Mouse (Mus musculus) limb, embryonic 13.5 days (tissue): ENCODE results near the gene Cyp8b1. TPM values are rescaled to one million over a fixed set of nuclear protein-coding genes. Genes with fewer than 3 reads are reported as not detected.
A peak's percentile ranks its signal among the peaks of the same experiment; 100 is the strongest.

Source experiments
- ATAC-seq: fragments of 200-750 bp; cut with Nextera tagmentation; 2 replicates; pipeline ENCODE4 v1.8.0; 2017; ENCODE audit warnings: low read depth, moderate number of reproducible peaks, moderate TSS enrichment; ENCODE audit not compliant: low FRiP score
- H3K27ac ChIP-seq: fragments of 300-500 bp; sonication (generic); 2 replicates; pipeline ENCODE4 v1.5.1; 2015; ENCODE audit warnings: inconsistent platforms, mild to moderate bottlenecking, moderate library complexity
- H3K27me3 ChIP-seq: fragments of 300-500 bp; sonication (generic); 2 replicates; pipeline ENCODE4 v1.6.1; 2015; ENCODE audit warnings: mild to moderate bottlenecking, inconsistent platforms
- H3K36me3 ChIP-seq: fragments of 300-500 bp; sonication (generic); 2 replicates; pipeline ENCODE4 v1.6.1; 2015; ENCODE audit warnings: inconsistent platforms, mild to moderate bottlenecking, moderate library complexity
- H3K4me1 ChIP-seq: fragments of 300-500 bp; sonication (generic); 2 replicates; pipeline ENCODE4 v1.6.1; 2015; ENCODE audit warnings: inconsistent platforms
- H3K4me2 ChIP-seq: fragments of 300-500 bp; sonication (generic); replicated peaks from 2 replicates; pipeline ENCODE4 v1.6.1; 2015; ENCODE audit warnings: inconsistent platforms, mild to moderate bottlenecking, moderate library complexity
- H3K4me3 ChIP-seq: fragments of 300-500 bp; sonication (generic); 2 replicates; pipeline ENCODE4 v1.5.1; 2015; ENCODE audit warnings: moderate library complexity, mild to moderate bottlenecking, inconsistent platforms
- H3K9ac ChIP-seq: fragments of 300-500 bp; sonication (generic); 2 replicates; pipeline ENCODE4 v1.6.1; 2015; ENCODE audit warnings: mild to moderate bottlenecking, inconsistent platforms
- H3K9me3 ChIP-seq: fragments of 300-500 bp; sonication (generic); 2 replicates; pipeline ENCODE4 v1.6.1; 2016; ENCODE audit warnings: inconsistent platforms
- WGBS: fragments of 180-500 bp; shearing (Covaris S2); methylation state at CpG from one replicate; pipeline ENCODE4 v1.1.7; 2015; 5-methylcytosine and 5-hydroxymethylcytosine counted together
- polyA plus RNA-seq: library from polyadenylated mRNA; unstranded; fragments of >200 nt; fragmentation: Nextera tagmentation; extraction: Ambion mirVana; gene quantifications from 2 replicates; pipeline ENCODE4 v1.2.1, GENCODE M21; 2015

The Cyp8b1 gene
- polyA plus RNA-seq, 1 experiment from 2014 or later = not detected

DNA sequence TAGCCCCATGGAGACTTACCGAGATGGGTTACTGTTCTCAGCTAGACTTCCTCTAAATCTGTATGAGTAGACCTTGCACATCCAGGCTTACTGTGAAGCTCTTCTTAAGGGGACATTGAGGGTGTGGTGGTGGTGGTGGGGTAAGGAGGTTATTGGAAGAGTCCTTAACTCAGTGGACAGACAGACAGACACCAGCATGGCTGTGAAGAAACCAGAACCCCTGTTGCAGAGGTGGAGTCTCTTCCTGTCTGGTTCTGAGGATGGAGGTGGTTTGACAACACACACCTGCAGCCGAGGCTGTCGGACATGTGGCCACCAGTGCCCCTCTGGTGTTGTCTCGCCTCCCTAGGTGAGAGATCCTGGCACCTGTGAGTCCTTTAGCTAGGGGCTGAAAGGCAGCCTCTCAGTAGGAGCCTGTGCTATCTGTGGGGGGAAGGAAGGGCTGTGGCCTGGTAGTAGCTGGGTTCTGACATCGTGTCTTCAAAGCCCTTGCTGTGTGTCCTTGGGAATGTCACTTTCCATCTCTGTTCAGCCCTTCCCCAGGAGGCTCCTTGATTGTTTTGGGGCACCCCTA, 15.7 kb downstream of the Cyp8b1 start:
- no peak overlapping the region for H3K9ac ChIP-seq
- H3K9me3 ChIP-seq = no peaks in the 10 kb centered on the region
- H3K27ac ChIP-seq = no peak overlapping the region
- H3K36me3 ChIP-seq = no peaks in the 10 kb centered on the region
- no peaks in the 10 kb centered on the region for H3K27me3 ChIP-seq
- WGBS = 80% methylated on average over 5 of the region's 5 CpGs
- H3K4me1 ChIP-seq = no peaks in the 10 kb centered on the region
- no peak overlapping the region for H3K4me2 ChIP-seq
- no peak overlapping the region for H3K4me3 ChIP-seq
- no peak for ATAC-seq

DNA sequence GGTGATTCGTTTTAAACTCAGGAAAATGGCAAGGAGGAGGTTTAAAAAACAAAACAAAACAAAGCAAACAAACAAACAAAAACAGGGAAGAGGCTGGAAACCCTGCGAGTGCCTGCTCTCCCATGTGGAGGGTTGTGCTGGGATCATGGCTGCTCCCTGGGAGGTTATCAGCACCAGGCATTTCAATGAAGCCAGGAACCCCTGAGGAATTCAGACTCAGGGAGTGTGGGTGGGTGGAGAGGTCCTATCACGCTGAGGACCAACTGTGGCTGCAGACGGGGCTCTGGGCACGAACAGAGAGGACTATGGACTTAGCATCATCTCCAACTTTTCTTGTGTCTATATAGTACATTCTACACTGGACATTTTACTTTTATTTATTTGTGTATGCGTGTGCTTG, 16.8 kb downstream of the Cyp8b1 start:
- H3K4me2 ChIP-seq = no peak overlapping the region
- H3K27me3 ChIP-seq = no peaks in the 10 kb centered on the region
- no peaks in the 10 kb centered on the region for H3K36me3 ChIP-seq
- no peak overlapping the region for H3K4me3 ChIP-seq
- H3K9me3 ChIP-seq = no peaks in the 10 kb centered on the region
- H3K4me1 ChIP-seq = no peaks in the 10 kb centered on the region
- no peak for ATAC-seq
- H3K27ac ChIP-seq = no peak overlapping the region
- 69% methylated on average over 6 of the region's 6 CpGs for WGBS
- no peak overlapping the region for H3K9ac ChIP-seq

GRCm38 (mm10) chr9:121898245-121898644, 17.9 kb downstream of the Cyp8b1 start, which contains the start of gene Ackr2:
Gene Ackr2 (plus strand): TSS chr9:121898355.
- no peaks in the 10 kb centered on the region for H3K9me3 ChIP-seq
- H3K4me1 ChIP-seq = no peaks in the 10 kb centered on the region
- H3K36me3 ChIP-seq = no peaks in the 10 kb centered on the region
- ATAC-seq = no peak
- no peaks in the 10 kb centered on the region for H3K27me3 ChIP-seq
- H3K4me3 ChIP-seq = no peak within 1 kb of the TSS
- 81% methylated on average over 9 of the region's 9 CpGs for WGBS
- H3K9ac ChIP-seq = no peak within 1 kb of the TSS
- H3K27ac ChIP-seq = no peak within 1 kb of the TSS
- no peak within 1 kb of the TSS for H3K4me2 ChIP-seq

GRCm38 (mm10) chr9:121896820-121897219, 19.3 kb downstream of the Cyp8b1 start:
- WGBS = 80% methylated on average over 4 of the region's 4 CpGs
- H3K4me2 ChIP-seq = no peak overlapping the region
- H3K27me3 ChIP-seq = no peaks in the 10 kb centered on the region
- H3K9ac ChIP-seq = no peak overlapping the region
- H3K4me1 ChIP-seq = no peaks in the 10 kb centered on the region
- H3K4me3 ChIP-seq = no peak overlapping the region
- no peak for ATAC-seq
- H3K36me3 ChIP-seq = no peaks in the 10 kb centered on the region
- H3K9me3 ChIP-seq = no peaks in the 10 kb centered on the region
- H3K27ac ChIP-seq = no peak overlapping the region

- Histone ChIP-seq H3K27ac (no peak overlapping the region), H3K4me1 (peaks cover 7% of the 10 kb centered on the region; the same call in 1 of the 2 replicates), H3K9ac (no peak overlapping the region), H3K4me3 (no peak overlapping the region), H3K4me2 (no peak overlapping the region), H3K9me3 (no peaks in the 10 kb centered on the region), H3K36me3 (no peaks in the 10 kb centered on the region), H3K27me3 (no peaks in the 10 kb centered on the region)
- no peak for ATAC-seq
- WGBS = 65% methylated on average over 7 of the region's 7 CpGs
These were observed 20.6 kb downstream of the Cyp8b1 start for GRCm38 (mm10) chr9:121895392-121895993.

- no peaks in the 10 kb centered on the region for H3K27me3 ChIP-seq
- 77% methylated on average over 7 of the region's 7 CpGs for WGBS
- no peak for ATAC-seq
These were observed 21.7 kb downstream of the Cyp8b1 start for GRCm38 (mm10) chr9:121894447-121894846.

GRCm38 (mm10) chr9:121892057-121892687, 23.9 kb downstream of the Cyp8b1 start:
- H3K27ac ChIP-seq = no peak overlapping the region
- no peak overlapping the region for H3K4me3 ChIP-seq
- ATAC-seq = no peak
- H3K4me2 ChIP-seq = no peak overlapping the region
- H3K9ac ChIP-seq = no peak overlapping the region
- peaks cover 11% of the 10 kb centered on the region; the same call in 1 of the 2 replicates for H3K4me1 ChIP-seq
- WGBS = 84% methylated on average over 12 of the region's 12 CpGs
- no peaks in the 10 kb centered on the region for H3K27me3 ChIP-seq
- H3K36me3 ChIP-seq = no peaks in the 10 kb centered on the region
- no peaks in the 10 kb centered on the region for H3K9me3 ChIP-seq

More at GRCm38 (mm10) chr9:121894447-121894846, 21.7 kb downstream of the Cyp8b1 start:
- no peak overlapping the region for H3K4me3 ChIP-seq
- no peaks in the 10 kb centered on the region for H3K9me3 ChIP-seq
- no peak overlapping the region for H3K9ac ChIP-seq
- H3K27ac ChIP-seq = no peak overlapping the region
- no peak overlapping the region for H3K4me2 ChIP-seq
- no peaks in the 10 kb centered on the region for H3K36me3 ChIP-seq
- peaks cover 11% of the 10 kb centered on the region; the same call in 1 of the 2 replicates for H3K4me1 ChIP-seq

- Histone ChIP-seq H3K4me2 (no peak overlapping the region), H3K27me3 (no peaks in the 10 kb centered on the region), H3K4me1 (peaks cover 11% of the 10 kb centered on the region; the same call in 1 of the 2 replicates), H3K9me3 (no peaks in the 10 kb centered on the region), H3K4me3 (no peak overlapping the region), H3K9ac (no peak overlapping the region), H3K36me3 (no peaks in the 10 kb centered on the region), H3K27ac (no peak overlapping the region)
- whole genome bisulfite sequencing = 88% methylated on average over 9 of the region's 9 CpGs
- ATAC-seq = no peak
These were observed 24.8 kb downstream of the Cyp8b1 start for GRCm38 (mm10) chr9:121891301-121891700.

DNA sequence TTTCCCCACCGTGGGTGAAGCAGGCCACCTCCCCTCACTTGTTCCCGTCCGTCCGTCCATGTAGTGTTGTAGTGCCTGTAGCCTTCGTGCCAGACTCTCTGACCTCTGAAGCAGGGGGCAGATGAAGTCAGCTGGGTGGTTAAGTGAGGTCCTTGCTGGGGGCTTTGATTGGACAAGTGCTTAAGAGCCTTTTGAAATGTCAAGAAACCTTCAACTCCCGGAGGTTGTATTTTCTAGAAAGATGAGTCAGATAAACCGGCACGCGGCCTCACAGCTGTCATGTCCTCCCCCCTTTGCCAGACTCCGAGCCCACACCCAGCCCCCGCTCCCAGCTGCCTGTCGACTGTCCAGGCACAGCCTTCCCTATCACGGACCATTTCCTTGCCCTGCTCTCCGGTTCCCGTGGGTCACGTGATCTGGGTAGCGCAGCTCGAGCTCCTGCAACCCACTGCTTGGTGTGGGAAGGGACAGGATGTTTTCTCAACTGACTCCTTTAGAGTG, 25.6 kb downstream of the Cyp8b1 start:
- Histone ChIP-seq H3K9ac (0 out of 2 replicates have a peak overlapping the region, but pooled peaks have one; percentile 39), H3K27ac (no peak overlapping the region), H3K4me3 (no peak overlapping the region), H3K36me3 (no peaks in the 10 kb centered on the region), H3K27me3 (no peaks in the 10 kb centered on the region), H3K4me1 (peaks cover 11% of the 10 kb centered on the region; the same call in 1 of the 2 replicates), H3K9me3 (no peaks in the 10 kb centered on the region), H3K4me2 (peak overlapping the region; percentile 34)
- WGBS = 31% methylated on average over 18 of the region's 18 CpGs
- no peak for ATAC-seq

DNA sequence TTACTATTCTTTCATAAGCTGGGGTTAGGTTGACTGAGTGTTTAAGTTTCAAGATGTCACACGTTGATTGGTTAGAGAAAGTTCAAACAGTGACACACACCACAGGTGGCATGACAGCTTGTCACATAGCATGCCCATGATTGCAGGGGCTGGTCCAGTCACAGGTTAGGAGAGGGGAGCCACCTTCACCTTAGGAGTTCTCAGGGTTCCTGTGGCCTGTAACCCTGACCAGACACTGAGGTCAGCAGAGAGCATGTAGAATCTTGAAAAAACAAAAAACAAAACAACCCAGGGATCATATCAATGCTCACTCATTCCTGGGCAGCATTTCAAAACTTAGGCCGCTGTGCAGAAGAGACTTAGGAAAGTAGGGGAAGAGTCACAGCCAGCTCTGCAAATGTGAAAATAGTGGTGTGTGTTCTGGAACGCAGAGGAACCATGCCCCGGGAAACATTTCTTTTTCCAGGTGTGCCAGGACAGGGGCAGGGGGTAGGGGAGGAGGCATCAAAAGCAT, 26.1 kb downstream of the Cyp8b1 start:
- no peaks in the 10 kb centered on the region for H3K36me3 ChIP-seq
- no peak overlapping the region for H3K4me3 ChIP-seq
- peaks cover 11% of the 10 kb centered on the region; the same call in 1 of the 2 replicates for H3K4me1 ChIP-seq
- 0 out of 2 replicates have a peak overlapping the region, but pooled peaks have one; percentile 39 for H3K9ac ChIP-seq
- 69% methylated on average over 4 of the region's 4 CpGs for WGBS
- H3K27me3 ChIP-seq = no peaks in the 10 kb centered on the region
- H3K4me2 ChIP-seq = 0 out of 2 replicates have a peak overlapping the region, but pooled peaks have one; percentile 34
- no peak overlapping the region for H3K27ac ChIP-seq
- no peak for ATAC-seq
- no peaks in the 10 kb centered on the region for H3K9me3 ChIP-seq

GRCm38 (mm10) chr9:121882015-121882457, 34.1 kb downstream of the Cyp8b1 start:
- no peak for ATAC-seq

GRCm38 (mm10) chr9:121881301-121881700, 34.8 kb downstream of the Cyp8b1 start:
- H3K27me3 ChIP-seq = 0 out of 2 replicates have a peak, but pooled peaks cover 3% of the 10 kb centered on the region
- no peaks in the 10 kb centered on the region for H3K36me3 ChIP-seq
- H3K4me1 ChIP-seq = 0 out of 2 replicates have a peak, but pooled peaks cover 7% of the 10 kb centered on the region
- no peak overlapping the region for H3K27ac ChIP-seq
- no peak overlapping the region for H3K4me2 ChIP-seq
- H3K9me3 ChIP-seq = no peaks in the 10 kb centered on the region
- no peak for ATAC-seq
- WGBS = 68% methylated on average over 6 of the region's 6 CpGs
- no peak overlapping the region for H3K9ac ChIP-seq
- H3K4me3 ChIP-seq = no peak overlapping the region

More at GRCm38 (mm10) chr9:121882015-121882457, 34.1 kb downstream of the Cyp8b1 start:
- 0 out of 2 replicates have a peak, but pooled peaks cover 5% of the 10 kb centered on the region for H3K4me1 ChIP-seq
- no peaks in the 10 kb centered on the region for H3K27me3 ChIP-seq
- H3K9me3 ChIP-seq = no peaks in the 10 kb centered on the region
- no peak overlapping the region for H3K9ac ChIP-seq
- WGBS = 61% methylated on average over 7 of the region's 7 CpGs
- H3K4me3 ChIP-seq = no peak overlapping the region
- H3K27ac ChIP-seq = no peak overlapping the region
- H3K36me3 ChIP-seq = no peaks in the 10 kb centered on the region
- H3K4me2 ChIP-seq = no peak overlapping the region
